Mouse (Mus musculus): Measurements from ENCODE around the gene 4932438A13Rik.

- TF ChIP-seq CTCF (IDR thresholded peaks at IDR 0.05; ENCODE audit: control insufficient read depth, insufficient read depth, insufficient read length) (no peak), MYOD1 (IDR thresholded peaks at IDR 0.05; ENCODE audit: control insufficient read depth, insufficient read length, low read depth) (no peak), MAX (IDR thresholded peaks at IDR 0.05) (no peak), FOSL1 (IDR thresholded peaks at IDR 0.05; ENCODE audit: insufficient read depth, low read length, poor library complexity, severe bottlenecking) (no peak), MYOG (IDR thresholded peaks at IDR 0.05; ENCODE audit: control insufficient read depth, extremely low read depth, insufficient read length) (no peak)
These were observed 54.9 kb downstream of the 4932438A13Rik start for GRCm38 (mm10) chr3:36917832-36918231.

Data from C2C12 (cell line).